Mouse (Mus musculus) lung, postnatal 25 days (tissue): ENCODE measurements around the gene Rab40c.

Source experiments
- DNase-seq: peaks from one replicate; pipeline ENCODE4 v3.0.0; 2022; ENCODE audit warnings: low spot score

Rab40c gene

GRCm38 (mm10) chr17:25919144-25919785 lies at the start of gene Rab40c:
Gene Rab40c (minus strand): TSS chr17:25919727.
- no peak for DNase-seq

- peak; percentile 56 for DNase-seq
Observed at GRCm38 (mm10) chr17:25968176-25968575, 48.6 kb upstream of the Rab40c start.

- DNase-seq = no peak
Observed at GRCm38 (mm10) chr17:25967652-25968051, 48.1 kb upstream of the Rab40c start.

- no peak for DNase-seq
Observed at GRCm38 (mm10) chr17:25964271-25964670, 44.7 kb upstream of the Rab40c start.

GRCm38 (mm10) chr17:25962413-25962905 lies 42.9 kb upstream of the Rab40c start:
- no peak for DNase-seq

GRCm38 (mm10) chr17:25961566-25961965 lies 42.0 kb upstream of the Rab40c start:
- DNase-seq = no peak

GRCm38 (mm10) chr17:25959630-25960467 lies 40.3 kb upstream of the Rab40c start:
- DNase-seq = no peak

- no peak for DNase-seq
Observed at GRCm38 (mm10) chr17:25958771-25959494, 39.4 kb upstream of the Rab40c start.

- no peak for DNase-seq
Observed at GRCm38 (mm10) chr17:25957586-25958051, 38.1 kb upstream of the Rab40c start.

- DNase-seq = no peak
Observed at GRCm38 (mm10) chr17:25956631-25957030, 37.1 kb upstream of the Rab40c start.

- no peak for DNase-seq
Observed at GRCm38 (mm10) chr17:25956201-25956600, 36.7 kb upstream of the Rab40c start.

- DNase-seq = no peak
Observed at GRCm38 (mm10) chr17:25955736-25956135, 36.2 kb upstream of the Rab40c start.

GRCm38 (mm10) chr17:25954671-25955070 lies 35.1 kb upstream of the Rab40c start:
- no peak for DNase-seq

GRCm38 (mm10) chr17:25953161-25953560 lies 33.6 kb upstream of the Rab40c start:
- DNase-seq = no peak

GRCm38 (mm10) chr17:25951803-25952623 lies 32.5 kb upstream of the Rab40c start, which contains the start of gene A930017K11Rik:
Gene A930017K11Rik (minus strand): TSS chr17:25952565.
- DNase-seq = no peak

- no peak for DNase-seq
Observed at GRCm38 (mm10) chr17:25951225-25951802, 31.8 kb upstream of the Rab40c start.

- DNase-seq = no peak
Observed at GRCm38 (mm10) chr17:25950706-25951105, 31.2 kb upstream of the Rab40c start.

- DNase-seq = no peak
Observed at GRCm38 (mm10) chr17:25949981-25950380, 30.5 kb upstream of the Rab40c start.

GRCm38 (mm10) chr17:25948051-25948450 lies 28.5 kb upstream of the Rab40c start:
- DNase-seq = no peak

GRCm38 (mm10) chr17:25947576-25947975 lies 28.0 kb upstream of the Rab40c start:
- DNase-seq = no peak

GRCm38 (mm10) chr17:25946891-25947290 lies 27.4 kb upstream of the Rab40c start:
- DNase-seq = no peak
